Comparison of ENCODE assay signal across 12 mouse cellular contexts in genomic region chr7:64022711-64023468, GRCm38 (mm10).
DNase-seq lines count a peak whose midpoint lies in the region; ATAC-seq and TF ChIP-seq lines count a peak whose summit lies in the region.
"Had no signal": no experiment of that assay in that cellular context is flagged by ENCODE, and none has a peak within 500 bp of the region (broad histone marks: within the 10 kb centered on the region; RNA-seq: fewer than 3 reads in every experiment).

No protein-coding gene starts in this region.

- H3K36me3 ChIP-seq in hindbrain, embryonic 14.5 days (replicated peaks; ENCODE audit: control insufficient read depth, insufficient read depth): no peaks in the 10 kb centered on the region
- H3K36me3 ChIP-seq in intestine, postnatal 0 days (ENCODE audit: control insufficient read depth, insufficient read depth): no peaks in the 10 kb centered on the region
- H3K36me3 ChIP-seq: G1E; midbrain, embryonic 15.5 days had no signal

- no peak overlapping the region for H3K9ac ChIP-seq in hindbrain, embryonic 14.5 days
- no peak overlapping the region for H3K9ac ChIP-seq in intestine, postnatal 0 days (ENCODE audit: low read depth, low read length)
- H3K9ac ChIP-seq: midbrain, embryonic 15.5 days had no signal

- H3K4me1 ChIP-seq in hindbrain, embryonic 14.5 days (replicated peaks; ENCODE audit: control insufficient read depth, insufficient read depth, low read length): peaks cover 5% of the 10 kb centered on the region; the same call in 1 of the 2 replicates
- no peaks in the 10 kb centered on the region for H3K4me1 ChIP-seq in intestine, postnatal 0 days (replicated peaks; ENCODE audit: control insufficient read depth, insufficient read depth, low read length)

- no peak for TF ChIP-seq CTCF in gastrocnemius, adult 2 months (IDR thresholded peaks at IDR 0.05)
- TF ChIP-seq CTCF in intestine, postnatal 0 days (IDR thresholded peaks at IDR 0.05; ENCODE audit: low read depth): no peak

- H3K9me3 ChIP-seq in hindbrain, embryonic 14.5 days (ENCODE audit: control insufficient read depth, low read length): no peaks in the 10 kb centered on the region
- no peaks in the 10 kb centered on the region for H3K9me3 ChIP-seq in intestine, postnatal 0 days (ENCODE audit: control insufficient read depth)
- H3K9me3 ChIP-seq: G1E; midbrain, embryonic 15.5 days had no signal

- no peak overlapping the region for H3K4me3 ChIP-seq in gastrocnemius, adult 2 months
- H3K4me3 ChIP-seq in hindbrain, embryonic 14.5 days (replicated peaks; ENCODE audit: low read length): no peak overlapping the region
- no peak overlapping the region for H3K4me3 ChIP-seq in intestine, postnatal 0 days (ENCODE audit: low read depth, low read length)
- H3K4me3 ChIP-seq: midbrain, embryonic 15.5 days had no signal

- intact Hi-C loops in gastrocnemius, adult 2 months (cut with DNase I): no loop called here

- peak; percentile 60 for ATAC-seq in activated CD4-positive, CD25-positive, alpha-beta regulatory T cell, adult 4 months
- ATAC-seq in megakaryocyte progenitor cell, adult 5-6 weeks (replicated peaks; ENCODE audit: poor library complexity): 0 out of 2 replicates have a peak, but pooled peaks have one; percentile 3
- no peak for ATAC-seq in hindbrain, embryonic 14.5 days (ENCODE audit: low FRiP score)
- no peak for ATAC-seq in intestine, postnatal 0 days

- no peak overlapping the region for H3K4me2 ChIP-seq in hindbrain, embryonic 14.5 days (replicated peaks)
- no peak overlapping the region for H3K4me2 ChIP-seq in intestine, postnatal 0 days (replicated peaks; ENCODE audit: low read depth)
- H3K4me2 ChIP-seq: midbrain, embryonic 15.5 days had no signal

- DNase-seq in gastrocnemius, adult 2 months: peak; percentile 28
- DNase-seq in gastrocnemius, postnatal 25 days: no peak
- peak; percentile 66 to 76 for DNase-seq in lung, adult 18-20 months
- DNase-seq in lung, postnatal 10 days: no peak
- DNase-seq in hindbrain, embryonic 14.5 days (ENCODE audit: low spot score): no peak
- DNase-seq: cerebellum, adult 11-12 months; right cerebral cortex, postnatal 14 days had no signal

- WGBS in hindbrain, embryonic 14.5 days: 74% methylated on average over 7 of the region's 7 CpGs
- WGBS in intestine, postnatal 0 days: 65% methylated on average over 7 of the region's 7 CpGs

- H3K27me3 ChIP-seq in hindbrain, embryonic 14.5 days (ENCODE audit: control insufficient read depth, insufficient read depth, low read length): no peaks in the 10 kb centered on the region
- H3K27me3 ChIP-seq in intestine, postnatal 0 days (replicated peaks; ENCODE audit: control insufficient read depth, insufficient read depth, low read length): no peaks in the 10 kb centered on the region
- H3K27me3 ChIP-seq: midbrain, embryonic 15.5 days had no signal

- no peak overlapping the region for H3K27ac ChIP-seq in gastrocnemius, adult 2 months
- no peak overlapping the region for H3K27ac ChIP-seq in hindbrain, embryonic 14.5 days
- no peak overlapping the region for H3K27ac ChIP-seq in intestine, postnatal 0 days (ENCODE audit: low read depth, low read length)
- H3K27ac ChIP-seq: midbrain, embryonic 15.5 days had no signal

Comparison
In these comparisons a context has a peak if more than half of its experiments do, and no peak if none do; other contexts are left out.
1. DNase-seq: peak in gastrocnemius, adult 2 months (single experiment) and lung, adult 18-20 months (2 of 2); none in gastrocnemius, postnatal 25 days (single experiment), lung, postnatal 10 days (single experiment) and hindbrain, embryonic 14.5 days (single experiment).
2. ATAC-seq: peak in activated CD4-positive, CD25-positive, alpha-beta regulatory T cell, adult 4 months (single experiment) and megakaryocyte progenitor cell, adult 5-6 weeks (single experiment); none in hindbrain, embryonic 14.5 days (single experiment) and intestine, postnatal 0 days (single experiment).